8 mouse cellular contexts compared by ENCODE assay signal in the genomic region with DNA sequence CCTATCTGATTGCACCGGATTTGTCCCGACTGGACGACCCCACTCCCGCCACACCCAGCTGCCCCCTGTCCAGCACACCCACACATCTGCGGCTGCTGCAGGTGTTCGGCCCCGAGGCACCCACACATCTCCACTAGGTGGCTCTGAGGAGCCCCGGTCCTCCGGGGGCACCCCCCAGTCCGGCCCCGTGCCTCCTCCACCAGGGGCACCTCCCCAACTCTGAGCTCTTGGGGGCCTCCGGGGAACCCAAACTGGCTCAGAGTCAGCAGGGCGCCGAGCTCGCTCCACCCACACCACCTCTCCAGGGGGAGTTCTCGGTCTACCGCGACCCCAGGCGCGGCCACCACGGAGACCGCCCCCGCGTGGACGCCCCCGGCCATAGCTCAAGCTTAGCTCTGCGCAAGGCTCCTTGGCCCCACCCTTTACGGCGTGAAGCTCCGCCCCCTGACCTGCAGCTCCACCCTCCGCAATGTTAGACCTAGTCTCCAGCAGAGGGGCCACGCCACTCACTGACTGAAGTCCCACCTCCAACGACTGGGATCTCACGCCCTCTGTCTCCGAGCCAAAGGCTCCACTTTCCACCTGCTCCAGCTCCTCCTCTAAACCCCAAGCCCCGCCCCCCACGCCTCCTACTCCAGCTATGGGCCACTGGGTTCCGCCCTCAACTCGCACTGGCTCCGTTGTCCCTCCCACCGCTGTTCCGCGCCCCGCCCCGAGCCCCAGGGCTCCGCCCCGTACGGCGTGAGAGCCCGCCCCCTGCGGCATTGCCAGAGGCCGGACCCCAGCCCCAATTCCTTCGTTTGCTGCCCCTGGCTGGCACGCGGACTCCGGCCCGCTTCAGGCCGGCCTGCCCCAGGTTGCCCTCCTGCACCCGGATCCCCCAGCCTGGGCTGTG. TPM values are rescaled to one million over a fixed set of nuclear protein-coding genes. Genes with fewer than 3 reads are reported as not detected.
DNase-seq lines count a peak whose midpoint lies in the region; ATAC-seq and TF ChIP-seq lines count a peak whose summit lies in the region.

No protein-coding gene starts in this region.

- TF ChIP-seq CTCF in CH12.LX (conservative IDR thresholded peaks at IDR 0.05 in 1 of 2, IDR thresholded peaks at IDR 0.05 in 1 of 2; ENCODE audit: low read depth in 2 of 2, low read length in 2 of 2), result peak in 1 of 2 experiments; percentile 82; a peak in 2 of 4 replicates

- peaks cover 15 to 44% of the 10 kb centered on the region in 2 experiments for H3K4me1 ChIP-seq in CH12.LX (ENCODE audit: control insufficient read depth in 1 of 2, insufficient read depth in 2 of 2)
- H3K4me1 ChIP-seq in forebrain, embryonic 11.5 days (replicated peaks; ENCODE audit: control insufficient read depth, insufficient read depth, low read length), result peaks cover 22% of the 10 kb centered on the region
- peaks cover 34% of the 10 kb centered on the region for H3K4me1 ChIP-seq in heart, embryonic 16.5 days (ENCODE audit: control insufficient read depth, insufficient read depth, low read length)
- H3K4me1 ChIP-seq in liver, embryonic 15.5 days (replicated peaks), result peaks cover 65% of the 10 kb centered on the region
- H3K4me1 ChIP-seq in neural tube, embryonic 12.5 days, result peaks cover 47% of the 10 kb centered on the region

- DNase-seq in CH12.LX (ENCODE audit: extremely low read depth), result peak; percentile 99
- DNase-seq in c-Kit-positive CD71-positive TER-119-negative erythroid progenitor cells, embryonic 14.5 days (ENCODE audit: low read depth), result peak; percentile 99
- DNase-seq in forebrain, embryonic 11.5 days (ENCODE audit: low spot score), result peak; percentile 100
- DNase-seq in kidney, postnatal 36 days, result peak; percentile 100
- peak; percentile 100 for DNase-seq in telencephalon, adult 2 months (ENCODE audit: low read depth, low spot score)

- H3K36me3 ChIP-seq in CH12.LX (replicated peaks in 1 of 2; ENCODE audit: control insufficient read depth in 1 of 2, insufficient read depth in 1 of 2, low read length in 1 of 2), result peaks cover 21 to 51% of the 10 kb centered on the region in 2 experiments
- H3K36me3 ChIP-seq in forebrain, embryonic 11.5 days (ENCODE audit: control insufficient read depth, insufficient read depth, low read length), result no peaks in the 10 kb centered on the region; the same call in 1 of the 2 replicates
- H3K36me3 ChIP-seq in heart, embryonic 16.5 days (ENCODE audit: control insufficient read depth, insufficient read depth), result peaks cover 38% of the 10 kb centered on the region
- peaks cover 42% of the 10 kb centered on the region for H3K36me3 ChIP-seq in liver, embryonic 15.5 days (replicated peaks)
- H3K36me3 ChIP-seq in neural tube, embryonic 12.5 days, result peaks cover 37% of the 10 kb centered on the region

- H3K79me2 ChIP-seq in CH12.LX (replicated peaks; ENCODE audit: control insufficient read depth, extremely low read depth, insufficient read depth, poor library complexity, severe bottlenecking), result peaks cover 29% of the 10 kb centered on the region

- dilution Hi-C loops in CH12.LX (cut with MboI; ENCODE audit: extremely low pct_ligation_motif_present, extremely low pct_unique_long_range_greater_than_20kb, low sequenced_read_pairs), result no loop called here

- ATAC-seq in forebrain, embryonic 11.5 days (replicated peaks; ENCODE audit: low FRiP score), result peak; percentile 87
- peak; percentile 87 for ATAC-seq in heart, embryonic 16.5 days (replicated peaks; ENCODE audit: extremely low read depth, insufficient read depth, low FRiP score)
- ATAC-seq in liver, embryonic 15.5 days (ENCODE audit: insufficient read depth), result peak; percentile 84
- ATAC-seq in neural tube, embryonic 12.5 days (ENCODE audit: low FRiP score, low read depth), result peak; percentile 83

- H3K4me2 ChIP-seq in CH12.LX (ENCODE audit: insufficient read depth, low read depth, poor library complexity, severe bottlenecking), result peak overlapping the region; percentile 69
- H3K4me2 ChIP-seq in forebrain, embryonic 11.5 days (ENCODE audit: low read depth, low read length, severe bottlenecking), result peak overlapping the region; percentile 67
- H3K4me2 ChIP-seq in heart, embryonic 16.5 days (ENCODE audit: low read depth, low read length), result peak overlapping the region; percentile 75
- peak overlapping the region; percentile 98 for H3K4me2 ChIP-seq in liver, embryonic 15.5 days
- peak overlapping the region; percentile 77 for H3K4me2 ChIP-seq in neural tube, embryonic 12.5 days (replicated peaks)

- peak overlapping the region; percentile 73 to 83 (median 79) for H3K4me3 ChIP-seq in CH12.LX (replicated peaks in 1 of 3; ENCODE audit: low read depth in 2 of 3, low read length in 2 of 3, poor library complexity in 1 of 3)
- H3K4me3 ChIP-seq in forebrain, embryonic 11.5 days (ENCODE audit: low read depth, low read length), result peak overlapping the region; percentile 42
- peak overlapping the region; percentile 61 for H3K4me3 ChIP-seq in heart, embryonic 16.5 days (ENCODE audit: low read length)
- H3K4me3 ChIP-seq in liver, embryonic 15.5 days (replicated peaks), result peak overlapping the region; percentile 77
- peak overlapping the region; percentile 69 for H3K4me3 ChIP-seq in neural tube, embryonic 12.5 days

- H3K27ac ChIP-seq in CH12.LX (ENCODE audit: insufficient read depth, low read depth), result peak overlapping the region; percentile 62; the same call in 1 of the 2 replicates
- peak overlapping the region; percentile 86 for H3K27ac ChIP-seq in forebrain, embryonic 11.5 days (ENCODE audit: low read depth, low read length)
- peak overlapping the region; percentile 98 for H3K27ac ChIP-seq in heart, embryonic 16.5 days (ENCODE audit: low read length)
- H3K27ac ChIP-seq in liver, embryonic 15.5 days (replicated peaks), result peak overlapping the region; percentile 91
- H3K27ac ChIP-seq in neural tube, embryonic 12.5 days, result peak overlapping the region; percentile 75

- no peaks in the 10 kb centered on the region for H3K27me3 ChIP-seq in CH12.LX (replicated peaks)
- H3K27me3 ChIP-seq in forebrain, embryonic 11.5 days (ENCODE audit: control insufficient read depth, insufficient read depth, low read length), result no peaks in the 10 kb centered on the region
- H3K27me3 ChIP-seq in heart, embryonic 16.5 days (ENCODE audit: control insufficient read depth, insufficient read depth, low read length), result no peaks in the 10 kb centered on the region
- no peaks in the 10 kb centered on the region for H3K27me3 ChIP-seq in liver, embryonic 15.5 days
- no peaks in the 10 kb centered on the region for H3K27me3 ChIP-seq in neural tube, embryonic 12.5 days (replicated peaks)

- WGBS in forebrain, embryonic 11.5 days, result 1% methylated on average over 58 of the region's 59 CpGs
- under 1% methylated on average over 57 of the region's 59 CpGs for WGBS in heart, embryonic 16.5 days
- 1% methylated on average over 59 of the region's 59 CpGs for WGBS in liver, embryonic 15.5 days (ENCODE audit: insufficient replicate concordance)
- WGBS in neural tube, embryonic 12.5 days, result under 1% methylated on average over 59 of the region's 59 CpGs

- H3K9ac ChIP-seq in CH12.LX (ENCODE audit: insufficient read depth, low read depth), result peak overlapping the region; percentile 70
- H3K9ac ChIP-seq in forebrain, embryonic 11.5 days (ENCODE audit: low read length), result peak overlapping the region; percentile 77
- H3K9ac ChIP-seq in heart, embryonic 16.5 days (ENCODE audit: low read length), result peak overlapping the region; percentile 81
- peak overlapping the region; percentile 78 for H3K9ac ChIP-seq in liver, embryonic 15.5 days
- peak overlapping the region; percentile 81 for H3K9ac ChIP-seq in neural tube, embryonic 12.5 days

- in situ Hi-C loops in CH12.LX (cut with MboI; ENCODE audit: low pct_ligation_motif_present, low pct_unique_long_range_greater_than_20kb, low sequenced_read_pairs), result no loop called here

- no peak for TF ChIP-seq EP300 in CH12.LX (IDR thresholded peaks at IDR 0.05; ENCODE audit: low read length)

- TF ChIP-seq RAD21 in CH12.LX (IDR thresholded peaks at IDR 0.05; ENCODE audit: low read depth, low read length), result no peak; the same call in 1 of the 2 replicates

- TF ChIP-seq POLR2A in CH12.LX (IDR thresholded peaks at IDR 0.05; ENCODE audit: low read depth, low read length), result no peak

- H3K9me3 ChIP-seq in CH12.LX (replicated peaks; ENCODE audit: low read length), result no peaks in the 10 kb centered on the region
- H3K9me3 ChIP-seq in forebrain, embryonic 11.5 days (ENCODE audit: control insufficient read depth, low read length), result no peaks in the 10 kb centered on the region
- no peaks in the 10 kb centered on the region for H3K9me3 ChIP-seq in heart, embryonic 16.5 days (replicated peaks; ENCODE audit: control insufficient read depth, low read length)
- H3K9me3 ChIP-seq in liver, embryonic 15.5 days (replicated peaks), result no peaks in the 10 kb centered on the region
- no peaks in the 10 kb centered on the region for H3K9me3 ChIP-seq in neural tube, embryonic 12.5 days

RNA-seq across cellular contexts. Expression of gene Fkbp2, which starts 0.6 kb away (rescaled TPM):
- 44.6 and 50.4 TPM in 2 replicates for total RNA-seq in CH12.LX (2012; rRNA removed)
- 17.6 and 20.7 TPM in 2 replicates for total RNA-seq in CH12.LX (2014; rRNA removed)
- 87.0 and 97.7 TPM in 2 replicates for polyA plus RNA-seq in CH12.LX (2012; ENCODE audit: insufficient read length, low read depth)
- polyA plus RNA-seq in forebrain, embryonic 11.5 days (2014; fragmentation: Nextera tagmentation; extraction: Ambion mirVana), result 65.4 and 80.7 TPM in 2 replicates
- 83.7 and 95.0 TPM in 2 replicates for polyA plus RNA-seq in heart, embryonic 16.5 days (2015; fragmentation: Nextera tagmentation; extraction: Ambion mirVana)
- polyA plus RNA-seq in liver, embryonic 15.5 days (2015; fragmentation: Nextera tagmentation; extraction: Ambion mirVana), result 88.3 and 101 TPM in 2 replicates
- 90.2 and 93.0 TPM in 2 replicates for polyA plus RNA-seq in neural tube, embryonic 12.5 days (2016; fragmentation: Nextera tagmentation; extraction: Ambion mirVana)

RNA-seq across cellular contexts. Expression of gene Plcb3, which starts 3.5 kb away (rescaled TPM):
- total RNA-seq in CH12.LX (2012; rRNA removed) (6.4 and 7.5 TPM in 2 replicates), CH12.LX (2014; rRNA removed) (3.0 and 4.1 TPM in 2 replicates)
- polyA plus RNA-seq in CH12.LX (2012; ENCODE audit: insufficient read length, low read depth), result 7.8 and 8.2 TPM in 2 replicates
- 21.2 and 24.1 TPM in 2 replicates for polyA plus RNA-seq in forebrain, embryonic 11.5 days (2014; fragmentation: Nextera tagmentation; extraction: Ambion mirVana)
- 16.8 and 21.1 TPM in 2 replicates for polyA plus RNA-seq in heart, embryonic 16.5 days (2015; fragmentation: Nextera tagmentation; extraction: Ambion mirVana)
- 5.9 and 6.8 TPM in 2 replicates for polyA plus RNA-seq in liver, embryonic 15.5 days (2015; fragmentation: Nextera tagmentation; extraction: Ambion mirVana)
- 25.7 and 33.4 TPM in 2 replicates for polyA plus RNA-seq in neural tube, embryonic 12.5 days (2016; fragmentation: Nextera tagmentation; extraction: Ambion mirVana)

RNA-seq across cellular contexts. Expression of gene Ppp1r14b, which starts 5.0 kb away (rescaled TPM):
- total RNA-seq in CH12.LX (2012; rRNA removed), result 256 and 329 TPM in 2 replicates
- 151 and 167 TPM in 2 replicates for total RNA-seq in CH12.LX (2014; rRNA removed)
- polyA plus RNA-seq in CH12.LX (2012; ENCODE audit: insufficient read length, low read depth), result 179 and 241 TPM in 2 replicates
- 305 and 329 TPM in 2 replicates for polyA plus RNA-seq in forebrain, embryonic 11.5 days (2014; fragmentation: Nextera tagmentation; extraction: Ambion mirVana)
- polyA plus RNA-seq in heart, embryonic 16.5 days (2015; fragmentation: Nextera tagmentation; extraction: Ambion mirVana), result 68.9 and 104 TPM in 2 replicates
- 51.4 and 55.8 TPM in 2 replicates for polyA plus RNA-seq in liver, embryonic 15.5 days (2015; fragmentation: Nextera tagmentation; extraction: Ambion mirVana)
- 324 and 325 TPM in 2 replicates for polyA plus RNA-seq in neural tube, embryonic 12.5 days (2016; fragmentation: Nextera tagmentation; extraction: Ambion mirVana)

RNA-seq across cellular contexts. Expression of gene Vegfb, which starts 7.7 kb away (rescaled TPM):
- 12.9 and 13.2 TPM in 2 replicates for total RNA-seq in CH12.LX (2012; rRNA removed)
- 3.2 and 3.5 TPM in 2 replicates for total RNA-seq in CH12.LX (2014; rRNA removed)
- polyA plus RNA-seq in CH12.LX (2012; ENCODE audit: insufficient read length, low read depth), result 28.4 and 35.1 TPM in 2 replicates
- 29.5 and 32.7 TPM in 2 replicates for polyA plus RNA-seq in forebrain, embryonic 11.5 days (2014; fragmentation: Nextera tagmentation; extraction: Ambion mirVana)
- polyA plus RNA-seq in heart, embryonic 16.5 days (2015; fragmentation: Nextera tagmentation; extraction: Ambion mirVana), result 123 and 171 TPM in 2 replicates
- 15.5 and 15.6 TPM in 2 replicates for polyA plus RNA-seq in liver, embryonic 15.5 days (2015; fragmentation: Nextera tagmentation; extraction: Ambion mirVana)
- 33.7 and 37.8 TPM in 2 replicates for polyA plus RNA-seq in neural tube, embryonic 12.5 days (2016; fragmentation: Nextera tagmentation; extraction: Ambion mirVana)

RNA-seq across cellular contexts. Expression of gene Dnajc4, which starts 12.6 kb away (rescaled TPM):
- total RNA-seq in CH12.LX (2012; rRNA removed), result 9.7 and 11.2 TPM in 2 replicates
- 6.2 and 7.5 TPM in 2 replicates for total RNA-seq in CH12.LX (2014; rRNA removed)
- polyA plus RNA-seq in CH12.LX (2012; ENCODE audit: insufficient read length, low read depth), result 12.7 and 13.9 TPM in 2 replicates
- 14.5 and 18.8 TPM in 2 replicates for polyA plus RNA-seq in forebrain, embryonic 11.5 days (2014; fragmentation: Nextera tagmentation; extraction: Ambion mirVana)
- 40.3 and 44.1 TPM in 2 replicates for polyA plus RNA-seq in heart, embryonic 16.5 days (2015; fragmentation: Nextera tagmentation; extraction: Ambion mirVana)
- 10.2 and 10.9 TPM in 2 replicates for polyA plus RNA-seq in liver, embryonic 15.5 days (2015; fragmentation: Nextera tagmentation; extraction: Ambion mirVana)
- 22.0 and 22.9 TPM in 2 replicates for polyA plus RNA-seq in neural tube, embryonic 12.5 days (2016; fragmentation: Nextera tagmentation; extraction: Ambion mirVana)

Comparison
In these comparisons a context has a peak if more than half of its experiments do, and no peak if none do; other contexts are left out.
1. Peak in every context shown above with its lines: DNase-seq, ATAC-seq, H3K4me3 ChIP-seq and H3K27ac ChIP-seq.